Mouse (Mus musculus): ENCODE results near the gene Sltm. TPM values are rescaled to one million over a fixed set of nuclear protein-coding genes. Genes with fewer than 3 reads are reported as not detected.

The Sltm gene
- 6.4 and 9.0 TPM in 2 replicates for polyA plus RNA-seq (2012; rRNA removed)

DNA sequence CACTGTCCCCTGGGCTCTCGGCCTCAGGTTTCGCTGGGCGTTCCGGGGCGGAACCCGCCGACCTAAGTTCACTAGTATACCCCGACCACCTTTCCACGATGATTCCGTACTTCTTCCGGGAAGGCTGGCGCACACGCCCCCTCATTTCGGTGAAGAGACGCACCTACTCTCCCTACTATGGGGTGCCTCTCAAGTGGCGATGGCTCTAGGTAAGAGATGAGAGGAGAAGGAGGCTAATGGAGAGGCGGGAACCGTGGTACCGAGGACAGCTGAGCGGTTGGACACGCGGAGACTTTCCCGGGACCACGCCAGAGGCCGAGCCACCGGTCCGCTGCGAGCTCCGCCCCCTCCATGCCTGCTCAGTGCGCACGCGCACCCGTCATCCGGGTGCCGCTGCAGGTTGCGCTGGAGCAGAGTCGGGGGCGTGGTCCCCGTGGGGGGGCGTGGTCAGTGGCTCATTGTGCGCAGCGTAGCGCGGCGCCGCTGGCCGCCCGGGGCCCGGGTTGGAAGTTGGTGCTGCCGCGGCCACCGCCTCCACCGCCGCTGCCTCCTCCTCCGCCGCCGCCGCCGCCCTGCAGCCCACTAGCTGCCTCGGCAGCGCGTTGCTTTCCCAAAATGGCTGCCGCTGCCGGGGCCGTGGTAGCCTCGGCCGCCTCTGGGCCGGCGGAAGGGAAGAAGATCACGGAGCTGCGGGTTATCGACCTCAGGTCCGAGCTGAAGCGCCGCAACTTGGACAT is at the start of gene Sltm:
Sltm (plus strand) TSS at position 450 of the 737 bp plus-strand sequence.
- under 1% methylated on average over 71 of the region's 75 CpGs for WGBS
- peak; percentile 84 for DNase-seq (ENCODE audit: low read depth, low spot score)

DNA sequence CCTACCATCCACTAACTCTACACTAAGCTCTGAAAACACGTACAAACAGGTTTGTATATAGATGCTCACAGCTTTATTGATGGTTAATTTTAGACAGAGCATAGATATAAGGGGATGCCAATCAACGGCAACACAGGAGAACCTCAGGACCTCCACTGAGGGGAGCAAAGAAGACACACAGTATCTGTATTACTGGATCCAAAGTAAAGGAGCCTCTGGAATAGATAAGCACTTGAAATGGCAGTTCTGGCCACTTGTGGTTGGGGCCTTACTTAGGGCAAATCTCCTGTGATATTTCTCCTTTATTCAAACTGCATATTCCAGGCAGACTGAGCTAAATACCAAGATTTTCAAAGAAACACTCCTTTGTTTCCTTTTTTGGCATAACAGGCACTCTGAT is 49.5 kb upstream of the Sltm start:
- no peak for DNase-seq (ENCODE audit: low read depth, low spot score)

DNA sequence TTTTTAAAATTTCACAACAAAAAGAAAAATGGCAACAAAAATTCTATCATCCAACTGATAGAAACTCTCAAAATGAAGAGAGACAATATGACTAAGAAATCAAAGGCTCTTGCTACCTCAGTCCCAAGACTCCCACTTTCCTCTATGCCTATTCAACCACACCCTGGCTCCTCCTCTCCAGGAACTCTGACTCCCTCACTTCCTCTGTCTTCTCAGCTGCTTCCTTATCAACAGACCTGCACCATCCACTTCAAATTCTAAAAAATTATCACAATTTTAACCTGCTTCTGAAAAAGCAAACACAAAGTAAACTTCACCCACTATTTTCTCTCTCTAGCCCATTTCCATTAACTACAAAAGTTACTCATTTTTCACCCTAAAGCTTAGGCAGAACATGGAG is 45.6 kb upstream of the Sltm start:
- no peak for DNase-seq (ENCODE audit: low read depth, low spot score)

More for the DNA sequence above, 49.5 kb upstream of the Sltm start:
- 86% methylated on average over 2 of the region's 2 CpGs for WGBS

DNA sequence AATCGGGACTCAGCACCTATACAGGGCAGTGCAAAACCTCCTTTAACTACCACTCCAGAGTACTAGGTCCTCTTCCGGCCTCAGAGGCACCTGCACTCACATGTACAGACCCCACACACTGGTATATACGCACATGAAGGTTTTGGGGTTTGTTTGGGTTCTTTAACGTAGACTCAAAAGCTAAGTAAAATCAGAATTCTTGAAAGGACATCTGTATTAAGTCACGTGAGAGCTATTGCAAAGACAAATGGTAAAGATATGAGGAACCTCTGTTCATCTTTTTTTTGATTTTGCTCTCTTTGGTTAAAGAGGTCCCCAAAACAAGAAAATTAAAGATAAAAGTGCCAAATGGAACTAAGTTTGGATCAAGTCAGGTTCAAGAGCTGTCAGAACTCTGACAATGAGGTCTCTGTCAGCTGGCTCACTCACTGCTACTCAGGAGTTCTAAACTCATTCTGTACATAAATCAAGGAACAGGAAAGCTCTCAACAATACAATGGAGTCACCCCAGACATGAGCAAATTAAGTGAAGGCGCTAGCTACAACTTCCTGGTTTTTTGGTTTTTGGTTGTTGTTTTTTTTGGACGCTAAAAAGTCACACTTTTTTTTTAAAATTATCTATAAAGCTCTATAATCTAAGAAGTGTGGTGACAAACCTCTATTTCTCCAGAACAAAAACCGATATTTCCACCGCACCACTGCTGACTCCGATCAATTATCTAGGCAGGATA is 40.1 kb upstream of the Sltm start:
- 25% methylated on average over 10 of the region's 10 CpGs for WGBS
- no peak for DNase-seq (ENCODE audit: low read depth, low spot score)

- WGBS: 1% methylated on average over 48 of the region's 70 CpGs
- DNase-seq (ENCODE audit: low read depth, low spot score): no peak
Measured at GRCm38 (mm10) chr9:70503015-70503603, 39.4 kb upstream of the Sltm start.

GRCm38 (mm10) chr9:70503626-70504041 is 38.9 kb upstream of the Sltm start, which contains the start of gene Rnf111:
TSS of gene Rnf111 (minus strand) at chr9:70503725.
- under 1% methylated on average over 45 of the region's 45 CpGs for WGBS

GRCm38 (mm10) chr9:70506186-70506585 is 36.4 kb upstream of the Sltm start:
- WGBS: 64% methylated on average over 2 of the region's 2 CpGs
- no peak for DNase-seq (ENCODE audit: low read depth, low spot score)

More at GRCm38 (mm10) chr9:70503626-70504041, 38.9 kb upstream of the Sltm start, which contains the start of gene Rnf111:
- peak; percentile 84 for DNase-seq (ENCODE audit: low read depth, low spot score)

GRCm38 (mm10) chr9:70506787-70507186 is 35.8 kb upstream of the Sltm start:
- DNase-seq (ENCODE audit: low read depth, low spot score): no peak
- WGBS: 73% methylated on average over 8 of the region's 8 CpGs

- DNase-seq (ENCODE audit: low read depth, low spot score): no peak
Measured at GRCm38 (mm10) chr9:70509906-70510525, 32.5 kb upstream of the Sltm start.

DNA sequence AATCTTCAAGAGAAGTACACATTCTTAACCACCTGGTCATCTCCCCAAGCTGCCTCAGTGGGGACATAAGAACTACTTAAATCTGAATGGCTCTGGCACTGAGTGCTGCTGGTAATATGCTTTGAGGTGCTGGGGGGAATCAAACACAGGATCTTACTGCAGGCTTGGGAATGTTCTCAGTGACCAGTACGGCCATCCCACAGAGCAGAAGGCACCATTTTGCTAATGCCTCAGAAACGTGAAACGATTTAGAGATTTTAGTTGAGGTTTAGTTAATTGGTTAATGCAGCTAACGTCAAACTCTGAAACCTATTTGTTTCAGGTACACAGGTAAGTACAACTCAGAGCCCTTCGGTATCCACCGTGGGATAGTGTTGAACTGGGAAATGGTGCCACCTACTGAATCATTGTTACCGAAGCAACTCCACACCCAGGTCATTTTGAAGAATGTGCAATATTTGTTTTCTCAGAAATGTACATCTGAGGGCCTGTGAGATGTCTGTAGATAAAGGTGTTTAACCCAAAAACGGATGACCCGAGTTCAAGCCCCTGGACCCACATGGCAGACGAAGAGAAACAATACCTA is 31.5 kb upstream of the Sltm start:
- no peak for DNase-seq (ENCODE audit: low read depth, low spot score)
- WGBS: 46% methylated on average over 10 of the region's 10 CpGs

More at GRCm38 (mm10) chr9:70509906-70510525, 32.5 kb upstream of the Sltm start:
- WGBS: 51% methylated on average over 4 of the region's 4 CpGs

DNA sequence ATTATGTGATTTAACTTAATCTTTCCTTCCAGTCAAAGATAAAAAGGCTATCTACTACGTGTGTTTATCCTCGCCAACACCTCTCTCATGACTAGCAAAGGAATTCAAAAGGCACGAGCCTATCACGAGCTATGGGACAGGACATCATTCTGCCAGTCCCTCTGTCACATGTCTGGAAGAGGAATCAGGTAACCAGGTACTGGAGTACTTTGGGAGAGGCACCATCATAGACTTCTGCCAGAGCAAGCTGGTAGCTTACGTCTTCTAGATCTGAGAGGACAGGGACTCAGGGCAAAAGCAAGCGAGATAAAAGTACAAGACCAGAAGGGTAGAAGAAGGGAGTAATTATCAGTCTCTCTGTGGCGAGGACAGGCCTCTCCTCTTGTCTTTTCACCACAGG is 30.9 kb upstream of the Sltm start:
- DNase-seq (ENCODE audit: low read depth, low spot score): no peak
- 83% methylated on average over 7 of the region's 7 CpGs for WGBS

DNA sequence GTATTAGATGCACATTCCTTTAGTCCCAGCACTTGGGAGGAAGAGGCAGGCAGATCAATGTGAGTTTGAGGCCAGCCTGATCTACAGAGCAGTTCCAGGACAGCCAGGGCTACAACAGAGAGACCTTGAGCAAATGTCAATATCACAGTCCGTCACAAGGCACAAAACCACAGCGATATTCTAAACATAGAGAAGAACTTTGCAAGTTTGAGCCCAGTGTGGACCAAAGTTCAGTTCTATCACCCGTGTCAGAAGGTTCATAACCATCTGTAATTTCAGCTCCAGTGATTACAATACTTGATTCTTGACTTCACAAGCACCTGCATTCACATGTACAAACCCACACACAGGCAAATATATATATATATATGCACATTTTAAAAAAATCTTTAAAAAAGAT is 21.9 kb upstream of the Sltm start:
- no peak for DNase-seq (ENCODE audit: low read depth, low spot score)
- 73% methylated on average over 3 of the region's 3 CpGs for WGBS

GRCm38 (mm10) chr9:70523813-70524212 is 18.7 kb upstream of the Sltm start:
- WGBS: 97% methylated on average over 3 of the region's 3 CpGs
- DNase-seq (ENCODE audit: low read depth, low spot score): no peak

DNA sequence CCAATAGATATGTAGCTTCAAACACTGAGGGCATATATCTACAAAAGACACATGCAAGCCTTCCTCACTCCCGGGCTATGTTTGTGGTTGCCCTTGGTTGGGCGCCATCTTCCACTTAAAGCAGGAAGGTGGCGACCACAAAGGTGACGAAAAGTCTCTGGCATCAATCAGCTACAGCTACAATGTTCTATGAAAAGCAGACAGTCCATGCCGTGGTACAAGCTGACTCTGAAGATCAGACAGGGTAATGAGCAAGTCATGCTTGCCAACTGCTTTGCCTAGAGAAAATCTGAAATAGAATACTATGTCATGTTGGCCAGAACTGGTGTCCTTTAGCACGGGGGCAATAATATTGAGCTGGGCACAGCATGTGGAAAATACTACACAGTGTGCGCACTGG is 18.2 kb upstream of the Sltm start:
- DNase-seq (ENCODE audit: low read depth, low spot score): no peak
- WGBS: 86% methylated on average over 7 of the region's 7 CpGs

GRCm38 (mm10) chr9:70533328-70533727 is 9.2 kb upstream of the Sltm start:
- no peak for DNase-seq (ENCODE audit: low read depth, low spot score)
- 65% methylated on average over 3 of the region's 3 CpGs for WGBS

DNA sequence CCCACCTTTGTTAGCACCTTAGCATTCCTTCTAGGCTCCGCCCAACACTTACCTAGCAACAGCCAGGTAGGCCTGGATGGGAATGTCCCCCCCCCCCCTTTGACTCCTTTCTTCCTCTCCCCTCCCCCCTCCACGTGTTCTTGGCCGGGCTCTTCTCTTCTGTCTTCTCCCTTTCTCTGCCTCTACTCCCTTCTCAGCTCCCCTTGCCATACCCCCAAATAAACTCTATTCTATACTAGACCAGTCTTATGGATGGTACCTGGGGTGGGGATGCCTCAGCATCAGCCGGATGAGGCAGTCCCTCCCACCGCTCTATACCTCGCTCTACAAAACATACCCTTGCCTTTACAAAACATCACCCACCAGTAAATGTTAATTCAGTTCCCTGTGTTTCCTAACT is 970 bp upstream of the Sltm start:
- WGBS: 5% methylated on average over 6 of the region's 6 CpGs
- no peak for DNase-seq (ENCODE audit: low read depth, low spot score)

- no peak for DNase-seq (ENCODE audit: low read depth, low spot score)
- under 1% methylated on average over 64 of the region's 64 CpGs for WGBS
Measured at GRCm38 (mm10) chr9:70543048-70543880, 710 bp downstream of the Sltm start.

- no peak for DNase-seq (ENCODE audit: low read depth, low spot score)
- 19% methylated on average over 5 of the region's 5 CpGs for WGBS
Measured at GRCm38 (mm10) chr9:70543985-70544384, 1.4 kb downstream of the Sltm start.

- 74% methylated on average over 1 of the region's 1 CpGs for WGBS
- DNase-seq (ENCODE audit: low read depth, low spot score): no peak
Measured at GRCm38 (mm10) chr9:70544831-70545230, 2.3 kb downstream of the Sltm start.

Data from large intestine, adult 2 months (tissue).